Mouse (Mus musculus): ENCODE measurements around the gene Mlycd.

Gene Mlycd

DNA sequence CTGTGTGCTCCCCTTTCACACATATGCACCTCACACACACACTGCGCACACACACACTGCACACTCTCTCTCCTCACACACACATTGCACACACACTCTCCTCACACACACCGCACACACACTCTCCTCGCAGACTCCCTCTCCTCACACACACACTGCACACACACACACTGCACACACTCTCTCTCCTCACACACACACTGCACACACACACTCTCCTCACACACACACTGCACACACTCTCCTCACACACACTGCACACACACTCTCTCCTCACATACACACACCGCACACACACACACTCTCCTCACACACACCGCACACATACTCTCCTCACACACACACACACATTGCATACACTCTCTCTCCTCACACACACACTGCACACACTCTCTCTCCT, 10.0 kb downstream of the Mlycd start:
- DNase-seq: no peak

- no peak for DNase-seq
These were observed 13.6 kb downstream of the Mlycd start for GRCm38 (mm10) chr8:119408311-119408710.

- DNase-seq: no peak
These were observed 17.5 kb downstream of the Mlycd start for GRCm38 (mm10) chr8:119412037-119412734.

DNA sequence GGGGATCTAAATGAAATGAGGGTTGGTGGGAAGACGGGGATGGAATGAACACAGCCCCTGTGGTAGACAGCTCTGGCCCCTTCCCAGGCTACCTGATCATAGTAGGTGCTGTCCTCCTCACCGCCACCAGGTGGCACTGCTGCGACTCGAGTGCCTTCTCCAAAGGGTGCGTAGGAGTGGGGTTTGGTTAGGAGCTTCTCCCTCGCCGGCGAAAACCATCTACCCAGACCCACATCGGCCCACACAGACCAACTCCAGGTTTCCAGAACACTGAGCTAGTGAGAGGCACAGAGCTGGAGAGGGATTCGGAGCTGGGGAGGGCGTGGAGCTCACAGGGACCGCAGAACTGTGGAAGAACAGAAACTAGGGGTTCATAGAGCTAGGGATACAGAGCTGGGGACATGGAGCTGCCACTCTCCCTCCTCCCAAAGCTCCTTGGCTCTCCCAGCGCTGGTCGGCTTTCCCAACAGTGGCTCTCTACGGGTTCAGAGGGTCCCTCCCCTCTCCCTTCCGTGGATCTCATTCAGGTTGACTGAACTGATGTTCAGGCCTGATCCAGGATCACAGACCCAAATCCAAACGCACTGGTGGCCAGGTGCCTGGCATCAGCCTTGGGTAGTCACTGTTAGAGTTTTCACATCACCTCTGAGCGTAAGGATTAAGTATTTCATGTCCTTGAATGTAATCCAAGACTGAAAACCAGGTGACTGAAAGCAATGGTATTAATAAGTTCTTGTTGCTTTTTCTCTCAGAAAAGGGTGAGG, 18.2 kb downstream of the Mlycd start:
- peak; percentile 78 for DNase-seq

DNA sequence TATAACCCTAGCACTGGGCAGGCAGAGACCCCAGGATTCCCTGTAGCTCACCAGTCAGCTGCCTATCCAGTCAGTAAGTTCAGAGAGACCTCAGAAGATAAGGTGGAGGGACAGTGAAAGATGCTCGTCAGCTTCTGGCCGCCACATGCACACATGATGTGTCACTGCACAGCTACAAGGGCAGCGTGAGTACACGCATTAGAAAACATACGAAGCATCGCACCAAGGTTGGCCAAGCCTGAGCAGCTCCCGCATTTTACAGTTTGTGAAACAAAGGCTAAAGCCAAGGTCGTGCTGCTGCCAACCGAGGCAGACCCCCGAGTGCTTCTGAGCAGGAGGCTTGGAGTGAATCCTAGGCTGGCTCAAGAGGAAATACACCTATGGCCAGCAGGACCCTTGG, 18.9 kb downstream of the Mlycd start:
- DNase-seq: no peak

DNA sequence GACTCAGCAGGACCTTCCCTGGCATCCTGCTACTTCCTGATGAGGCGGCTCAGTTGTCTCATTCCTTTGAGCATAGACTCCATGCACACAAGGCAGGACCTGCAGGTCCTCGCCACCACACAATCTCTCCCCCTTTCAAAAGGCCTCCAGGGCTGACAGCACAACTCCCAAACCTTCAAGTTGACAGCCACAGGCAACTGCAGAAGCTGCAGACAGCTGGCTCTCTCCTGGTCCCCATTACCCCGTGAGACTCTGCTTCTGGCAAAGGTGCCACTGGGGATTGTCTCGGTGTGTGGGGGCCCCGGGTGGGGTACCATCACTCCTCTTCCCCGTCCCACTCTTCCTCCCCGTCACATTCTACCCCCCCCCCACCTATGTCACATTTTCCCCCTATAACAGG, 25.6 kb downstream of the Mlycd start:
- DNase-seq: no peak

- no peak for DNase-seq
These were observed 27.0 kb downstream of the Mlycd start for GRCm38 (mm10) chr8:119421603-119422122.

GRCm38 (mm10) chr8:119422123-119422711, 27.5 kb downstream of the Mlycd start:
- no peak for DNase-seq

DNA sequence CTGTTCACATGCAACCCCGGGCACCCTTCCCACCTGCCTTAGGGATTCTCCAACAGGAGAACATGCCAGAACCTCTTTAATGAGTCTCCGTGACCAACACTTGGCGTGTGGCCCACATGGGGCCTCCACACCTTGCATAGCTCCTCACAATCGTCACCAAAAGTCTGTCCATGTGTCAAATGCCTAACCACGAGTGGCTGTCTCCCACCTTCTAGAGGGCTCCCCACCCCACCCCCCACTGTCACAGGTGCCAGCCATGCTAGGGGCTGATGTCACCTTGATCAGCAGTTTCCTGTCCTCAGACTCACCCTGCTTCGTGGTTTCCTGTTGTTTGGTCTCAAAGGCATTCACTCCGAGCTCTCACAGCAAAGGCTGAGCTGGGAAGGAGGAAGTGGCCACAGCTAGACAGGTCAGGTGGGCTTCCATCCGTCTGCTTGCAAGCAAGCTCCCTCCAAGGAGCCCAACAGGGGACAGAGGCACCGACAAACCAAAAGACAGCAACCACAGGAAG, 29.0 kb downstream of the Mlycd start:
- DNase-seq: peak; percentile 34

- DNase-seq: no peak
These were observed 29.6 kb downstream of the Mlycd start for GRCm38 (mm10) chr8:119424199-119424733.

- no peak for DNase-seq
These were observed 30.1 kb downstream of the Mlycd start for GRCm38 (mm10) chr8:119424740-119425139.

DNA sequence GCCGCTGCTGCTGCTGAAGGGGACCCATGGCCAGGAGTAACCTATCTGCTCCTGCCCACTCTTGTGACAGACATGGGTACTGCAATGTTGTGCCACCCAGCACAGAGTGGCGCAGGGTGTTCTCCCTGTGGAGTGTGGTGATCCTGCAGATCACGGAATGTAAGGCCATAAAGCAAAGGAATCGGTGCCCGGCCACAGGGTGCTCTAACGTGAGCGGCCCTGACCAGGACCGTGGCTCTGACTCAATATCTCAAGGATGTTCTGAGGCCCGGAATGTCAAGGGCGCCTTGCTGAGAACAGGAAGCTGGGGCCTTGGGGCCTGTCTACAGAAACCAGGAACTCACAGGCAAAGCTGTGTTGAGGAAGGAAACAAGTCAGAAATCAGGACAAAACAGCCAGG, 30.9 kb downstream of the Mlycd start:
- DNase-seq: peak; percentile 41

GRCm38 (mm10) chr8:119426069-119426735, 31.5 kb downstream of the Mlycd start:
- no peak for DNase-seq

- no peak for DNase-seq
These were observed 33.1 kb downstream of the Mlycd start for GRCm38 (mm10) chr8:119427634-119428349.

GRCm38 (mm10) chr8:119428350-119428740, 33.7 kb downstream of the Mlycd start:
- no peak for DNase-seq

- no peak for DNase-seq
These were observed 34.2 kb downstream of the Mlycd start for GRCm38 (mm10) chr8:119428766-119429327.

DNA sequence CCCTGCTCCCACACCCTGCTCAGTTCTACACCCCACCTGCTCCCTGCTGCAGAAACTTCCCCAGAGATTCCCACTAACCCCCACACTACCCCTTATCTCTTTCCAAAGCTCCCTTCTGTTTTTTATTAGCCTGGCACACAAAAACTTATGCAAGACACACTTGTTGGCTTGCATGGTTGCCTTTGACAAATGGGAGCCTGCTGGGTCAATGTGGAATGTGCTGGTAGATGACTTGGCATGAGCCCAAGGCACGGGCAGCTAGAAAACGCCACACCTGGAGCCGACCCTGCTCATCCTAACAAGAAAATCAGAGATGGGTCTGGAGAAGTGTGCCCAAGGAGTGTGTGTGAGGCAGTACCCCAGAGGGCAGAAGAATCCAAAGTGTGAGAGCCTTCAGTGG, 34.9 kb downstream of the Mlycd start:
- no peak for DNase-seq

GRCm38 (mm10) chr8:119430250-119430649, 35.6 kb downstream of the Mlycd start:
- DNase-seq: no peak

GRCm38 (mm10) chr8:119430690-119431089, 36.0 kb downstream of the Mlycd start:
- DNase-seq: no peak

DNA sequence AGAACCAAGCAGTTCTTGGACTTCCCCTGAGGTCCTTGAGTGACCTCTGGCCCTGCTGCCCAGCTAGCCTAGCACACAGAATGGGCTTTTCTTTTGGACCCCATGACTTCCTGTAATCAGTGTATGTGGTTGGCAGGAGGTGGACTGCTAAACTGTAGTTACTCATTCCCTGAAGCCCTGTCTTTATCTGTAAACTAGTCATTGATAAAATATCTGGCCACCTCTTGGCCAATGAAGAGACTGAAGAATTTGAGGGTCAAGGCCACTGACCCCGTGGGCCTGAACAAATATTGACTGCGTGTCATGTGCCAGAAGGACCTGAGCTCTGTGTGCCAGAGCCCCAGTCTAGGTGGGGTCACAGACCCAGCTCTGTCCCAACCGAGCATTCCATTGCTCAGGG, 37.7 kb downstream of the Mlycd start:
- peak; percentile 58 for DNase-seq

- no peak for DNase-seq
These were observed 39.0 kb downstream of the Mlycd start, which contains the start of gene Osgin1 for GRCm38 (mm10) chr8:119433582-119434174. Osgin1 (plus strand) TSS chr8:119434124.
